Mouse (Mus musculus): ENCODE results near the gene Cyp2d10.

GRCm38 (mm10) chr15:82368851-82369250, 38.1 kb downstream of the Cyp2d10 start:
- TF ChIP-seq ZC3H11A (IDR thresholded peaks at IDR 0.05; ENCODE audit: borderline replicate concordance, low read depth, low read length) (no peak), CHD2 (IDR thresholded peaks at IDR 0.05; ENCODE audit: low read depth, low read length) (no peak), MAFK (IDR thresholded peaks at IDR 0.05; ENCODE audit: insufficient read depth, low read depth, low read length) (no peak)

Measured in ES-E14 (cell line).